Mouse (Mus musculus): ENCODE data around the gene Cyb5d1.

GRCm38 (mm10) chr11:69431829-69432639, 36.6 kb upstream of the Cyb5d1 start:
- TF ChIP-seq POLR2A (IDR thresholded peaks at IDR 0.05; ENCODE audit: borderline replicate concordance, low read depth, low read length): no peak
- TF ChIP-seq CTCF (IDR thresholded peaks at IDR 0.05; ENCODE audit: low read depth, low read length): peak; percentile 64

Data from bone marrow macrophage, adult 2 months (primary cell).